Mouse (Mus musculus) forebrain, embryonic 13.5 days (tissue): ENCODE results near the gene Hoxd13. TPM values are rescaled to one million over a fixed set of nuclear protein-coding genes. Genes with fewer than 3 reads are reported as not detected.

Source experiments
- ATAC-seq: fragments of 200-750 bp; cut with Nextera tagmentation; 2 replicates; pipeline ENCODE4 v1.8.0; 2017
- H3K27ac ChIP-seq: fragments of 300-500 bp; sonication (generic); 2 replicates; pipeline ENCODE4 v1.5.1; 2015; ENCODE audit warnings: inconsistent platforms, mild to moderate bottlenecking, moderate library complexity
- H3K27me3 ChIP-seq: fragments of 300-500 bp; sonication (generic); 2 replicates; pipeline ENCODE4 v1.6.1; 2015; ENCODE audit warnings: mild to moderate bottlenecking, inconsistent platforms
- H3K36me3 ChIP-seq: fragments of 300-500 bp; sonication (generic); 2 replicates; pipeline ENCODE4 v1.6.1; 2015; ENCODE audit warnings: mild to moderate bottlenecking, inconsistent platforms; ENCODE audit not compliant: poor library complexity, severe bottlenecking
- H3K4me1 ChIP-seq: fragments of 300-500 bp; sonication (generic); 2 replicates; pipeline ENCODE4 v1.6.1; 2015; ENCODE audit warnings: inconsistent platforms
- H3K4me2 ChIP-seq: fragments of 300-500 bp; sonication (generic); 2 replicates; pipeline ENCODE4 v1.6.1; 2015; ENCODE audit warnings: inconsistent platforms, mild to moderate bottlenecking, moderate library complexity
- H3K4me3 ChIP-seq: fragments of 300-500 bp; sonication (generic); 2 replicates; pipeline ENCODE4 v1.5.1; 2015; ENCODE audit warnings: mild to moderate bottlenecking, inconsistent platforms
- H3K9ac ChIP-seq: fragments of 300-500 bp; sonication (generic); 2 replicates; pipeline ENCODE4 v1.6.1; 2015; ENCODE audit warnings: mild to moderate bottlenecking, inconsistent platforms
- H3K9me3 ChIP-seq: fragments of 300-500 bp; sonication (generic); replicated peaks from 2 replicates; pipeline ENCODE4 v1.6.1; 2016; ENCODE audit warnings: inconsistent platforms
- WGBS: fragments of 180-500 bp; shearing (Covaris S2); methylation state at CpG from one replicate; pipeline ENCODE4 v1.1.7; 2015; 5-methylcytosine and 5-hydroxymethylcytosine counted together
- polyA plus RNA-seq: library from polyadenylated mRNA; unstranded; fragments of >200 nt; fragmentation: Nextera tagmentation; extraction: Ambion mirVana; gene quantifications from 2 replicates; pipeline ENCODE4 v1.2.1, GENCODE M21; 2015

Gene Hoxd13
- polyA plus RNA-seq, 1 experiment from 2014 or later: not detected

DNA sequence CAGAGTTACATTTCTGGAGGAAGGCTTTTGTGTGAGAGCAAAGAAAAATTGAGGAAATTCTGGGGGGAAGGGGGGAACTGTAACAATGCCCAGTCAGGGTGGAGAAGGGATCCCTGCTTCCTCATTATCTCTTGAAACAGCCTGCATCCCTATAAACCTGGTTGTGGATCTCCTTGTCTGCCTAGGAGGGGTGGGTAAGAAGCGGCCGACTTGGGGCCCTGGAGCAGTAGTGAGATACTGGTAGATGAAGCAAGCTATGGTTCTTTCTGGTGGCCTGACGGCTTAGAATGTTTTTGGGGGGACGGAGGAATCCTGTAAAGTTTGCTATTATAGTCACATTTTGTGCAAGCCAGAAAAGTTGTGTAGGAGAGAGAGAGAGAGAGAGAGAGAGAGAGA is 25.3 kb downstream of the Hoxd13 start:
- Histone ChIP-seq H3K4me1 (peaks cover 14% of the 10 kb centered on the region), H3K4me3 (no peak overlapping the region), H3K9ac (no peak overlapping the region), H3K27me3 (peaks cover 98% of the 10 kb centered on the region), H3K36me3 (no peaks in the 10 kb centered on the region), H3K9me3 (no peaks in the 10 kb centered on the region), H3K4me2 (no peak overlapping the region), H3K27ac (no peak overlapping the region)
- ATAC-seq: no peak
- 5% methylated on average over 4 of the region's 4 CpGs for WGBS

DNA sequence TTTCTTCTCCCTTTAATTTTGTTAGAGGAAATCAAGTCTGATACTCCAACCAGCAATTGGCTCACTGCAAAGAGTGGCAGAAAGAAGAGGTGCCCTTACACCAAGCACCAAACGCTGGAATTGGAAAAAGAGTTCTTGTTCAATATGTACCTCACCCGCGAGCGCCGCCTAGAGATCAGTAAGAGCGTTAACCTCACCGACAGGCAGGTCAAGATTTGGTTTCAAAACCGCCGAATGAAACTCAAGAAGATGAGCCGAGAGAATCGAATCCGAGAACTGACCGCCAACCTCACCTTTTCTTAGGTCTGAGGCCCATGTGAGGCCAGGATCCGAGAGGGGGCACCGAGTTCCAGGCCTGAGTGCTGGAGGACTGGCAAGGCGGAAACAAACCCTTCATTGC is 26.0 kb downstream of the Hoxd13 start:
- Histone ChIP-seq H3K9ac (no peak overlapping the region), H3K27ac (no peak overlapping the region), H3K4me3 (no peak overlapping the region), H3K36me3 (no peaks in the 10 kb centered on the region), H3K9me3 (no peaks in the 10 kb centered on the region), H3K4me1 (peaks cover 15% of the 10 kb centered on the region), H3K4me2 (no peak overlapping the region), H3K27me3 (peaks cover 98% of the 10 kb centered on the region)
- under 1% methylated on average over 16 of the region's 16 CpGs for WGBS
- ATAC-seq: no peak

DNA sequence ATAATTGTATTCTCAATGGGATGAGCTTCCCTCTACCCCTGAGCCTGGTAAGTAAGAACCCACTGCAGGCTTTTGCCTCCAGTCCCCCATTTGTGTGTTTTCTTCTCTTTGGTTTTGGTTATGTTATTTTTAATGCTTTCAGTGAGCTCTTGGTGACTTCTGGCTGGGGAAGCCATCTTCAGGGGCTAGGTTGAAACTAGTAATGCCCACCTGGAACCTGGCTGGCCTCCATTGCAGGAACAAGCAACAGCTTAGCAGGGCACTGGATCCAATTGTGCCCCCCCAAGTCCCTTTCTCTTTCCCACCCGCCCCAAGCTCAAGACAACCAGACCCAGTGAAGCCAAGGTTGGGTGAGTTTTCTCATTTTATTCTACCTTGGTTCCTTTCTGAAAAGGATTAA is 27.3 kb downstream of the Hoxd13 start:
- WGBS: 5% methylated on average over 1 of the region's 1 CpGs
- no peak overlapping the region for H3K9ac ChIP-seq
- no peak for ATAC-seq
- H3K27me3 ChIP-seq: peaks cover 99% of the 10 kb centered on the region
- no peaks in the 10 kb centered on the region for H3K36me3 ChIP-seq
- no peak overlapping the region for H3K4me2 ChIP-seq
- peaks cover 15% of the 10 kb centered on the region for H3K4me1 ChIP-seq
- H3K9me3 ChIP-seq: no peaks in the 10 kb centered on the region
- no peak overlapping the region for H3K27ac ChIP-seq
- no peak overlapping the region for H3K4me3 ChIP-seq

DNA sequence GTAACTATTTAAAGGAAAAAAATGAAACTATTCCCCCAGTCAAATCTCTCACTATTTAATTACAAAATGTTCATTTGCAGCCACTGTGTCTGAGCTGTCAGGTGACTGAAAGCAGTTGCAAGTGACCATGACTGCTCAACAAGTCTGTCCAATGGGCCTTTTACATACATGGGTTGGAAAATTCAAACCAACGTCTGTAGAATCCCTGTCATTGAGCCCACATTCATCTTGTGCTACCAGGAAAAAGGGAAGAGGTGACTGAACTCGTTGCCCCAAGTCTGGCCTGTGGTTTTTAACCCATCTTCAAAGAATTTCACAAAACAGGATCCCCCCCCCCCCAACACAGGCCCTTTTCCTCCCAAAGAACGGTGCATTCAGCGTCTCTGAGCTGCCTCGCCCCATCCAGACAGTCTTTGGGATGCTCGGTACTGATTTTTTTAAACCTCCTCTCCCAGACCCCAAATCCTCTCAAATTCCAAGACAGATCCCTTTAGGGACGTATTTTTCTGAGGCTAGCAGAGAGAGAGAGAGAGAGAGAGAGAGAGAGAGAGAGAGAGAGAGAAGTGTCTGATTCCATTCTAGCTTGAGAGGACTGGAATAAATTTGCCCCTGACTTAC is 27.8 kb downstream of the Hoxd13 start:
- no peaks in the 10 kb centered on the region for H3K36me3 ChIP-seq
- H3K4me2 ChIP-seq: no peak overlapping the region
- 4% methylated on average over 7 of the region's 7 CpGs for WGBS
- H3K4me1 ChIP-seq: peaks cover 15% of the 10 kb centered on the region
- no peak overlapping the region for H3K27ac ChIP-seq
- no peaks in the 10 kb centered on the region for H3K9me3 ChIP-seq
- no peak for ATAC-seq
- no peak overlapping the region for H3K9ac ChIP-seq
- no peak overlapping the region for H3K4me3 ChIP-seq
- H3K27me3 ChIP-seq: peaks cover 100% of the 10 kb centered on the region

DNA sequence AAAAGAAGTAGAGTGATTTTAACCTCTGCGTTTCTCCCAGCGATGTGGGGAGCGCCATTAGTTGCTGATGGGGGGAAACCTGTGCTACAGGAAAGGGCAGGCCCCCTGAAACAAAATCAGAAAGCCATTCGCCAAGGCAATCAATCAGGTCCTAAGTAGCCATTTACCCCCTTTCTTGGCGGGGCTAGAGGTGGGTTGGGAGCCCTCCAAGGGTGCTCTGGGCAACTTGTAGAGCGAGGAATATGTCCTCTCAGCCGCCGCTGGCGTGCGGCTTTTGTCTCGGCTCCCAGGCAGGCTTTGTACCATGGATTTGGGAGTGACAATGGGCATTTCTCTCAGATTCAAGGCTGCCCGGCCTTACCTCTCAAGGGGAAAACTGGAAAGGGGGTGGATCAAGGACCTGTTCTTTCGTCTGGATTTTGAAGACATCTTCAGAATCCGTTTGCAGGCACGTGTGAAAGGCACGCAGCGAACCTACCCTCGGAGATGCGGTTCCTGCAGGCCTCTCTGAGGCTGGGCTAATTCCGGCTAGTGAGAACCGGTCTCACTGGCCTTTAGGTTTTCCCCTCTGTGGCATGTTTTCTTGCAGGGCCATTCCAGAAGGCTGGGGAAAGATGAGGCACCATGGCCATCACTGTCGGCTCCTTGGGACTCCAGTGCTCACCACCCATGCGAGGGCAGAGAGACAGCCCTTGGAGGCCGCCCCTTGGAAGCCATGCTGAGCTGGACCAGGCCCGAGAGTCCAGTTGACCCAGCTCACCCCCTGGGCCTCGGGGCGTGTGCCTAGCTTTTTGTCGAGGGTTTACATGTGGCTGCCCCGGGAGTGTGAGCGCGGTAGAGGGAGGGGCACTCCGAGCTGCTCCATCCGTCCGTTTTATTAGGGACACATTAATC is 28.6 kb downstream of the Hoxd13 start:
- Histone ChIP-seq H3K9me3 (no peaks in the 10 kb centered on the region), H3K4me3 (no peak overlapping the region), H3K4me1 (peaks cover 12% of the 10 kb centered on the region), H3K36me3 (no peaks in the 10 kb centered on the region), H3K4me2 (no peak overlapping the region), H3K27me3 (peaks cover 100% of the 10 kb centered on the region), H3K9ac (no peak overlapping the region), H3K27ac (no peak overlapping the region)
- 2% methylated on average over 34 of the region's 34 CpGs for WGBS
- no peak for ATAC-seq

DNA sequence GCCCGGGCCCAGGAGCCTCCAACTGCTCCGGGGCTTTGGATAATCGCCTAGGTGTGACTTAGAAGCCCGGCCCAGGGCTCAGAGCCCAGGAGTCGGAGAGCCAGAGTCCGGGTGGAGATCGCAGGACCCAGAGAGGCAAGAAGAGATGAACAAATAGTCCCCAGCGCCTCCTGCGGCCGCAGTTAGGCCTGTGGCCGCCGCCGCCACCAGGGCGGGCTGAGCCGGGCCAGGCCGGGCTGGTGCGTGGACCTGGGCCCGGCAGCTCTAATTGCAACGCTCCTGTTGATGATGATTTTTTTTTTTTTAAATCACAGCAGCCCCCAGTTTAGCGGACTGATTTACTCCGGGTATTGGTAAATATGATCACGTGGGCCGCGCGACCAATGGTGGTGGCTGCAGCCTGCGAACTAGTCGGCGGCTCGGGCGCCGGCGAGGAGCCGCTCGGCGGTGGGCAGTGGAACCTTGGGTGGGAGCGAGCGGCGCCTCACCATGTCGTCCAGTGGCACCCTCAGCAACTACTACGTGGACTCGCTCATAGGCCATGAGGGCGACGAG is 29.5 kb downstream of the Hoxd13 start, which contains the start of gene Hoxd9:
Gene Hoxd9, plus strand, starts transcription at position 161 of the 555 bp plus-strand sequence.
- WGBS: under 1% methylated on average over 43 of the region's 43 CpGs
- H3K27ac ChIP-seq: no peak within 1 kb of the TSS
- peak within 1 kb of the TSS; percentile 56 for H3K4me2 ChIP-seq
- no peaks in the 10 kb centered on the region for H3K9me3 ChIP-seq
- H3K36me3 ChIP-seq: no peaks in the 10 kb centered on the region
- ATAC-seq: peak; percentile 70
- H3K4me3 ChIP-seq: peak within 1 kb of the TSS; percentile 33
- no peak within 1 kb of the TSS for H3K9ac ChIP-seq
- peaks cover 99% of the 10 kb centered on the region for H3K27me3 ChIP-seq
- H3K4me1 ChIP-seq: peaks cover 12% of the 10 kb centered on the region

DNA sequence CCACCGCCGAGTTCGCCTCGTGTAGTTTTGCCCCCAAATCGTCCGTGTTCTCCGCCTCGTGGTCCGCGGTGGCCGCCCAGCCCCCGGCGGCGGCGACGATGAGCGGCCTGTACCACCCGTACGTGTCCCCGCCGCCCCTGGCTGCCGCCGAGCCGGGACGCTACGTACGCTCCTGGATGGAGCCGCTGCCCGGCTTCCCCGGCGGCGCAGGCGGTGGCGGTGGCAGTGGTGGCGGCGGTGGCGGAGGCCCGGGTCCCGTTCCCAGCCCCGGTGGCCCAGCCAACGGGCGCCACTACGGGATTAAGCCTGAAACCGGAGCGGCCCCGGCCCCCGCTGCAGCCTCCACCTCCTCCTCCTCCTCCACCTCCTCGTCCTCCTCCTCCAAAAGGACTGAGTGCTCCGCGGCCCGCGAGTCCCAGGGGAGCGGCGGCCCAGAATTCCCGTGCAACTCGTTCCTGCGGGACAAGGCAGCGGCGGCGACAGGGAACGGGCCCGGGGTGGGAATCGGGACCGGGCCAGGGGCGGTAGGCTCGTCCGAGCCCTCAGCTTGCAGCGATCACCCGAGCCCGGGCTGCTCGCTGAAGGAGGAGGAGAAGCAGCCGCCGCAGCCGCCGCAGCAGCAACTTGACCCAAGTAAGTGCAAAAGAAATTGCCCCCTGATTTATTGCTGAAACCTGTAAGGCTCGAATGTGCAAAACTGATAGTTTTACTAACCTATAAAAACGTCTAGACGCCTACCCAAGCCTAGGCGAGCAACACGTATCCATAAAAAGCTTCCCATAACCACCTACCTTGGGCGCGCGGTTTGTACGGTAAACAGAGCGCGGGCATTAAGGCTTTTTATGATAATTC is 30.3 kb downstream of the Hoxd13 start:
- no peaks in the 10 kb centered on the region for H3K9me3 ChIP-seq
- no peaks in the 10 kb centered on the region for H3K36me3 ChIP-seq
- H3K9ac ChIP-seq: no peak overlapping the region
- peaks cover 12% of the 10 kb centered on the region for H3K4me1 ChIP-seq
- H3K27me3 ChIP-seq: peaks cover 99% of the 10 kb centered on the region
- no peak overlapping the region for H3K27ac ChIP-seq
- H3K4me3 ChIP-seq: peak overlapping the region; percentile 33
- peak; percentile 62; the same call in 1 of the 2 replicates for ATAC-seq
- WGBS: under 1% methylated on average over 81 of the region's 86 CpGs
- peak overlapping the region; percentile 56 for H3K4me2 ChIP-seq

DNA sequence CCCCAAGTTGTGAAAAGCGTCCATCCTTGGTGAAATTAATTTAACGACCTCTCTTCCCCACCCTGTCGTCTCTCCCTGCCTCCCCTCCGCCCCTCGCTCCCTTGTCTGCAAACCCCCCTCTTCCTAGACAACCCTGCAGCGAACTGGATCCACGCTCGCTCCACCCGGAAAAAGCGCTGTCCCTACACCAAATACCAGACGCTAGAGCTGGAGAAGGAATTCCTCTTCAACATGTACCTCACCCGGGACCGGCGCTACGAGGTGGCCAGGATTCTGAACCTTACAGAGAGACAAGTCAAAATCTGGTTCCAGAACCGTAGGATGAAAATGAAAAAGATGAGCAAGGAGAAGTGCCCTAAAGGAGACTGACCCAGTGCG is 30.9 kb downstream of the Hoxd13 start:
- no peak overlapping the region for H3K4me3 ChIP-seq
- no peaks in the 10 kb centered on the region for H3K36me3 ChIP-seq
- H3K9ac ChIP-seq: no peak overlapping the region
- no peaks in the 10 kb centered on the region for H3K9me3 ChIP-seq
- no peak overlapping the region for H3K27ac ChIP-seq
- WGBS: under 1% methylated on average over 17 of the region's 17 CpGs
- peaks cover 99% of the 10 kb centered on the region for H3K27me3 ChIP-seq
- H3K4me2 ChIP-seq: no peak overlapping the region
- peaks cover 12% of the 10 kb centered on the region for H3K4me1 ChIP-seq
- ATAC-seq: no peak

DNA sequence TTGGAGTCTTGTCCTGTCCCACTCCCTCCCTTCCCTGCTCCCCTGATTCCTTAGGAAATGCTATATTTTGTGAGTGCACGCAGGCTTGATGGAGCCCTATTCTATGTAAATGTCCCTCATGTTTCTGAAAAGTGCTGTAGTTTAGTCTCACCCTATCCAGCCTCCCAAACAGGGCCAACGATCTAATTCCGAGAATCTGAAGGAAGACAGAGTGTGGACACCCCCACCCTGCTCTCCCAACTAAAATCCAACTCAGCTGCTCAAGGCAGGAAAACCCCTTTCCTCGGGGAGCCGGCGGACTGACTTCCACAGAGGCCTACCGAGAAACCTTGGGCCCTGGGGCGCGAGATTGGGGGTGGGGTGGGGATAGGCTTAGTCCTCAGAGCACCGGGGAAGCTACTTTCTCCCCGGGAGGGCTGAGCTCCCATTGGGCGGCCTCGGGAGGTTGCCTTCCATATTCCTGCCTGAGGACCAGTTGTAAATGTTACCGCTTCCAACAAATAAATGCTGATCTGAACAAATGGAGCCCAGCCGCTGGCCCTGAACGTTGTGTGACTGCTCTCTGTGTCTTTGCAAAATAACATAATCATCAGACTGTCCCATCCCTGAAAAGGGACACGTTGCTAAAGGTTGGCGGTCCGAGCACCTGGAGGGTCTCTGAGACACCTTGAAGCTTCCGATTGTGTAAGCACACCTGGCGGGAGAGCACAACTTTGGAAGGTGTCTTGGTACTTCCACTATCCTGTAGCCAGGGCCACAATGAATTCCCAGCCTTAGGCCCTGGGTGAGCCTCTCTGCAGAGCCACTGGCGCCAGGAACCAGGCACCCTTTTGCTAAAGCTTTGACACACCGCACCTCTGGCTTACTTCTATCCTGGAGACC is 31.8 kb downstream of the Hoxd13 start:
- peaks cover 99% of the 10 kb centered on the region for H3K27me3 ChIP-seq
- no peak for ATAC-seq
- 1% methylated on average over 23 of the region's 23 CpGs for WGBS
- no peak overlapping the region for H3K4me3 ChIP-seq
- no peak overlapping the region for H3K27ac ChIP-seq
- no peak overlapping the region for H3K4me2 ChIP-seq
- H3K4me1 ChIP-seq: peaks cover 16% of the 10 kb centered on the region
- no peaks in the 10 kb centered on the region for H3K36me3 ChIP-seq
- no peaks in the 10 kb centered on the region for H3K9me3 ChIP-seq
- no peak overlapping the region for H3K9ac ChIP-seq

DNA sequence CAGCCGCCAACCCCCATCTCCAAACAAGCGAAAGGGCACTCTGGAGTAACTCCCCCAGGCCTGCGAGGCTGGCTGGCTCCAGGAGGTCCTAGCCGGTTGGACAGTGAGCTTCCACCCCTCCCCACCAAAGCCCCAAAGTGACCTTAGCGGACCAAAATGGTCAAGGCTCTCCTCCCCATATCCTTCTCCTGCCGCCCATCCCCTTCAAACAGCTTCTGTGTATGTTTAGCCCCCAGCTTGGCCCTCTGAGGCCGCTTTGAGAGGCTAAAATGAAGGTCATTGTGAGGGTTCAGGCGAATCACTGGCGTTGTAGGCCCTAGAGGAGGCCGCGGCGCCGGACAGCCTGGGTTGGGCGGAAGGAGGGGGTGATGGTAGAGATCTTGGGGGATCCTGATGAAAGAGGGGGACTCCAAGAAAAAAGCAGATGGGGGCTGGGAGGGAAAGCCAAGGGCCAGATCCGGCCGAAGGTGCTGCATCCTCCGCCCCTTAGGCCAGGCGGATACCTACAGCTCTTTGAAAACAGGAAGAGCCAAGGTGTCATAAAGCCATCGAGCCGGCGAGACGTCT is 32.5 kb downstream of the Hoxd13 start:
- H3K9ac ChIP-seq: no peak overlapping the region
- peaks cover 24% of the 10 kb centered on the region for H3K4me1 ChIP-seq
- under 1% methylated on average over 22 of the region's 22 CpGs for WGBS
- H3K4me3 ChIP-seq: no peak overlapping the region
- H3K9me3 ChIP-seq: no peaks in the 10 kb centered on the region
- peaks cover 99% of the 10 kb centered on the region for H3K27me3 ChIP-seq
- H3K27ac ChIP-seq: no peak overlapping the region
- no peak for ATAC-seq
- no peak overlapping the region for H3K4me2 ChIP-seq
- no peaks in the 10 kb centered on the region for H3K36me3 ChIP-seq
